Mouse (Mus musculus): ENCODE measurements around the gene Ncoa3.

DNA sequence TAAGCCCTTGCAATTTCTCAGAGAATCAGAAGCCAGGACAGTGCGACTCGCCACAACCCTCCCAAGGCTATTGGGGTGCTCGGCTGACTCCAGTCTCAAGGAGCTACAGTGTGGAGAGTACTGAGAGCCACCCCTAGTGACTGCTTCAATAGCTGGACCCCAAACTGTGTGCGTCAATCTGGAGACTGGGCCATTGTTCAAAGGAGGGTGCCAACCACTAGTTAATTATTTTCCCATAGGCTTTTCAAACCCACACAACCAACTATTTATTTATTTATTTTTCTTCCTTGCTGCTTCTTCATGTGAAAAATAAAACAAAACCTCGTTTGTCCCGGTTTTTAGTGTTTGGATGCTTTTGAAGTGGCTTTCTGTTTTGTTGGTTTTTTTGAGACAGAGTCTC lies 33.9 kb upstream of the Ncoa3 start:
- TF ChIP-seq CTCF (IDR thresholded peaks at IDR 0.05; ENCODE audit: low read depth, low read length) (no peak), POLR2A (IDR thresholded peaks at IDR 0.05; ENCODE audit: insufficient read depth, low read length) (no peak)

All from ES-Bruce4 (cell line).